Mouse (Mus musculus) layer of hippocampus, postnatal 36 days (tissue): ENCODE measurements around the gene Pear1. TPM values are rescaled to one million over a fixed set of nuclear protein-coding genes. Genes with fewer than 3 reads are reported as not detected.
A peak's percentile ranks its signal among the peaks of the same experiment; 100 is the strongest.
"Not testable (repeated sequence)": the region's sequence is repeated elsewhere in the genome, so short reads cannot be mapped to it uniquely, and the experiment has no call there.

ENCODE experiments used
- DNase-seq, 2 experiments: peaks; one replicate each; pipeline ENCODE4 v3.0.0; 2022
- total RNA-seq, 2 experiments: library from RNA; stranded (reverse); gene quantifications; 2 replicates each; pipeline ENCODE4 v1.2.3; 2021

Pear1 gene
- 10 to 100 TPM in 1 of 2 experiments, 1 to 10 TPM in 1; 8.0 to 10.4 TPM for total RNA-seq

GRCm38 (mm10) chr3:87824206-87824605 lies at the start of gene Pear1:
Gene Pear1, minus strand, starts transcription at chr3:87824306.
- DNase-seq = not testable (repeated sequence)

DNA sequence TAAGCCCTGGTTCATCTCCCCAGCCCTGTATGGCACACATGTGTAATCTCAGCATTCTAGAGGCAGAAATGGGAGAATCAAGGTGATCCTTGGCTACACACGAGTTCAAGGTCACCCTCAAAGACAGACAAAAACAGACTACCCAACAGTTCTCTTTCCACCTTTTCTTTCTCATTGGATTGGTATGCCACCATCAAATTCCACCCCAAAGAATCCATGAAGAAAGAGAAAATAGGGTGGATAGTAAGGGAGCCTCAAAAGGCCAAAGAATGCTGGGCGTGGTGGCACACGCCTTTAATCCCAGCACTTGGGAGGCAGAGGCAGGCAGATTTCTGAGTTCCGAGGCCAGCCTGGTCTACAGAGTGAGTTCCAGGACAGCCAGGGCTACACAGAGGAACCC lies 40.0 kb upstream of the Pear1 start:
- DNase-seq = not testable (repeated sequence)

GRCm38 (mm10) chr3:87859813-87860212 lies 35.7 kb upstream of the Pear1 start:
- DNase-seq = peak; percentile 62 to 64

- no peak for DNase-seq
Measured at GRCm38 (mm10) chr3:87857666-87858065, 33.6 kb upstream of the Pear1 start.

GRCm38 (mm10) chr3:87855936-87856335 lies 31.8 kb upstream of the Pear1 start:
- DNase-seq = no peak

DNA sequence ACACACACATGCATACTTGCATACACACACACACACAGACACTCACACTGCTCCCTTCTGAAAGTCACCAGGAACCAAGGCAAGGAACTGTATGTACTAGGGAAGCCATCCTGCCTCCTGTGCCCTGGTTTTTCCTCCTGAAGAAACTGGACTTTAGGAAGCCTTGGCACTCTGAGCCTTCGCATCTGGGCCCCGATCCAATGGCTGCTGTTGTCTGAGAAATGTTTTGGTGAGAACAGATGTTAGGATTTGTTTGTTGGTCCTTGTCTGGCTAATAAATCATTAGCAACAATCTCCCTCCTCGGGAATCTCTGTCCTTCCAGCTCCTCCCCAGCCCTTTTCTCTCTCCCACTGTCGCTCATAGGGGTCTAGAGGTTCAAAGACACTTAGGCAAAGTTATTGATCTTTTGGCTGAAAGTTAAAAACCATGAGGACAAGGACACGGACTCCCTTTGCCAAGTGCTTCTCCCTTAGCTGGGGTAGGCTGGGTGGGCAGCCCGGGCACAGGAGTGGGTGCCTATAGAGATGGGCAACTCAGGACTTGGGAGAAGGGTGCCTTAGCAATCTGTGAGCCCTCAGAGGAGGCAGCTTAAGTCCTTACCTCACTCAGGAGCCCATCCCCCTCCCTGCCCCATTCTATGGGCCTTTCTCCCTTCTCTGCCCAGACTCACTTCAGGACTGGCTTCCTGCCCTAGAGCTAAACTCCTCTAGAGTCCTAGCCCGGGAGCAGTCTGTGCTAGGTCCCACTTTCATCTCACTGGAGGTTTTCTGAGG lies 30.9 kb upstream of the Pear1 start:
- DNase-seq = no peak

DNA sequence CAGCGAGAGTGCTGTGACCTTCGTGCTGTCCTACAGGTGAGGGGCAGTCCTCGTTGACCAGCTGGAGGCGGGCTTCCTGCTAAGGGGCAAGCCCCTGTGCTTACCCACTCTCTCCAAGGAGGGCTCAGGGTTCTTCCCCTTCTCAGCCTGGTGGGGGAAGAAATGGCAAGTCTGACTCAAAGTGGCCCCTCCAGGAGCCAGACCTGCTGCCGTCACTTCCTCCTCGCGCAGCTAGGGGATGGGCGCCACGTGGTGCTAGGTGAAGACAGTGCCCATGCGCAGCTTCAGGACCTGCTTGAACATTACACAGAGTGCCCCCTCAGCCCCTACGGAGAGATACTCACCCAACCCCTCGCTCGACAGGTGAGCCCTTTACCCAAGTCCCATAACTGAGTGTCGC lies 25.0 kb upstream of the Pear1 start:
- DNase-seq = no peak

DNA sequence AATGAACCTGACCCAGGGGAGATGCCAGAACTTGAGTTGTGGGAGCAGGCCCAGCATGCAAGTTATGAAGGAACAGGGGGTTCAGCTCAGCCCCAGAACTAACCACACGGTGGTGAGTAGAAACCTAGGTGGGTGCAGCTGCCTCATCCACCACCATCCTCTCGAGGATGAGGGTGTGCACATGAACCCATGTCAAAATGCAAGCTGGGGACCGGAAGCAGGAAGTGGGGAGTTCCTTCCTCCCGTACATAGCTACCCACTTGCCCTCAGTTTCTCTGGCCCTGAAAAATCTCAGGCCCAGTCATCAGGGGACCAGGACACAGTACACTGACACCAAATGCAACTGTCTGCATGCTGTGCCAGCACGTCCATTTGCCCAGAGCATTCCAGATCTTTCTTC lies 23.6 kb upstream of the Pear1 start:
- no peak for DNase-seq

DNA sequence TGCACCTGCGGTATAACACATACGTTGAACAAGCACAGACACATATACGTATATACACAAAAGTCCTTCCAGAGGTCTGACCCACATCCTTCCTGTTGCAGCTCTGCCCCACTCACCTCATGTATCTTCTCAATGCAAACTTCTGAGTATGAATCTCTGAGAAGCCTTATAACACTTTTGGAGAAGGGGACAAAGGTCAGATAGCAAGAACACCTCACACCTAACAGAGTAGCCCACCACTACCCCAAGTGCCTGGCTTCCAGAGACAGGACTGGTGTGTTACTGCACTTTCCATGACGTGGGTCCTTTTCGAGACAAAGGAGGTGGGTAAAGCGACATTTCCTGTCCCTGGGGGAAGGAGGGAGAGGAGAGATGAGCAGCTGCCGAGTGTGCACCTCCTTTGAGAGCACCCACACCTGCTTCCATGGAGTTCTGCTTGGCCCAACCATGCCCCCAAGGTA lies 22.6 kb upstream of the Pear1 start, which contains the start of gene Sh2d2a:
TSS of gene Sh2d2a (plus strand) at position 106 of the 461 bp plus-strand sequence.
- no peak for DNase-seq

DNA sequence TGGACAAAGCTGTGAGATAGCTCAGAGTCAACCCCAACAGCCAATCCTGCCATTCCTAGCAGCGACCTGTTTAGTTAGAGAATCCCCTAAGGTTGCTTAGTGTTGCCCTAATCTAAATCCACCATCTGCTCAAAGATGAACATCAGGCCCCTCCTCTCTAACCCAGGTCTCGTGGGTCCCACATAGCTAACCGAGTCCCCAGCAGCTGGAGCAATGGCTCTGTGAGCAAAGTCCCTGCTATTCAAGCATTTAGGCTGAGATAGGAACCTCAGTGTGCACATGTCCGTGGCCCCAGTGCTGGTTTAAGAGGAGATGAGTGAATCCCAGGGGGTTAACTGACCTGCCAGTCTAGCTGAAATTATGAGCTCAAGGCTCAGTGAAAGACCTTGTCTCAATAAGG lies 22.1 kb upstream of the Pear1 start:
- DNase-seq = no peak

GRCm38 (mm10) chr3:87844981-87845380 lies 20.9 kb upstream of the Pear1 start:
- DNase-seq = no peak

DNA sequence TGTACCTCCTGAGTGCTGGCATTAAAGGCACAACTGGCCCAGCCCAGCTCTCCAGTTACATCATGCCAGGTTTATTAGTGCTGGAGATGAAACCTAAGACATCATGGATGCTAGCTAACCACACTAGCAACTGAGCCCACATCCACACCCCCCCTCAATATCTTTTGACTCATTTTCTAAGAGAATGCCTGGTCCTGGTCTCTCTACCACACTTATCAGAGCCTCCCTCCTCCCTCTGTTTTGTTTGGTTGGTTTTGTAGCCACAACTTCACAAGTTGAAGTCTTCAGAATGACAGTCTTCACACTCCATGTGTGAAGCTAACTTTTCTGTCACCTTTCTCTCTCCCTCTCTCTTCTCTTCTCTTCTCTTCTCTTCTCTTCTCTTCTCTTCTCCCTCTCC lies 16.8 kb upstream of the Pear1 start:
- no peak for DNase-seq

DNA sequence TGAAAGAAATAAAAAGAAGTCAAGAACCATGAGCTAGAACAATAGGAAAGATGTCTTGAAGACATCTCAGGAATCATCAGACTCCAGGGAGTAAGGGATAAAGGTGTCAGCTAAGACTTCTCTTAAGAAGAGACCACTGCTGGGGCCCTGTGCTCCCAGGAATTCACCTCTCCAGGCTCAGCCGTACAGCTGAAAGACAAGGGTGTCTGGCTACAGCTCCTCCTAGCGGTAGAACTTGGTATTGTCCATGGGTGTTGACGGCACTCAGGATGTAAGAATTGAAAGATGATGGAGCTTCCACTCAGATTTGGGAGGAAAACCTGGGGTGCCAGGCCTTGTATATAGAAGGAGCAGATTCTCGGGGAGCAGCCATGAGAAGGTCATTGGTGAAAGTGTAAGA lies 14.5 kb upstream of the Pear1 start:
- DNase-seq = peak; percentile 56 to 68

DNA sequence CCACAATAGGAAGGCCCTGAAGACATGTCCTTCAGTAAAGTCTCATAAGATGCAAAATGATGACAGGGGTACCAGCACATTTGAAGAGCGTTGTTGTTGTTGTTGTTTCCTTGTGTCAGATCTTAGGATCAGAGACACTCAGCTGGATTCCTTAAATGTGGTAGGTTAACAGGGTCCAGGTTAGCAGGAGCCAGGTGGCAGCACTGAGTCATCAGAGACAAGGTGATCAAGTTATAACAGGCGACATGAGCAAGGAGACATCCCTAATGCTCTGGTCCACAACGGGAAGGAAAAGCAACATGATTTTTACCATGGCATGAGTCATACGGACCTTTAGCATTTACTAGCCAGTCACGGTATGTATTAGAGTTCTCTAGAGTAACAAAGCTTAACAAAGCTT lies 9.4 kb upstream of the Pear1 start:
- DNase-seq = no peak

DNA sequence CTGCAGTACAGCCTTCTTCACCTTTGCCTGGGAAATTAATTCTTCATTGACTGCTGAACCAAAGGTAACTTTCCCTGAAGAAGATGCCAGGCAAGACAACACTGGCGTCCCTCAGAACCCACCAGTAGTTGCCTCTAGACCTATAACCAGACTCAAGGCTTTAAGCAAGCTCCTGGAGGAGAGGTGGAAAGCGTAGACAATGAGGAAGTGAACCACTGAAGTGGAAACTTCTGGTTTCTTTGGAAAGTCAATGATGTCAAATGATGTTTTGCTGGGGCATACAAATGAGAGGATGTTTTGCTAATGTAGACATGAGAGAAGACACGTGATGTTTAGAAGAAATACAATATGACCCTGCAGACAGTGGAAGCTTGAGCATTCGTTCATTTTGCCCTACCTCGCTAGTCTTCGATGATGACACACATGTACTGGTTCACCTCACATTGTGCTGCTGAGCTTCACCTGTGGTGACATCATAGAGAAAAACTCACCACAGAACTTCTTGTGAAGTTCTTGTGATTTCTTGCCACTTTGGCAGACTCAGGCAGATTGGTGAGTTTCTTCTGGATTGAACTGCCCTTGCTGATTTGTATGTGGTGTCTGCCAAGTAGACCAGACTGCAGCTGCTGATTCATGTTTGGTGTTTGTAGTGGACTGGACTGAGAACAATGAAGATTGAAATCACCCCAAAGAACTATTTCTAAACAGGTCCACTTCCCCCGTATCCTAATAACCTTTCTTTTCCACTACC lies 8.2 kb upstream of the Pear1 start:
- no peak for DNase-seq

DNA sequence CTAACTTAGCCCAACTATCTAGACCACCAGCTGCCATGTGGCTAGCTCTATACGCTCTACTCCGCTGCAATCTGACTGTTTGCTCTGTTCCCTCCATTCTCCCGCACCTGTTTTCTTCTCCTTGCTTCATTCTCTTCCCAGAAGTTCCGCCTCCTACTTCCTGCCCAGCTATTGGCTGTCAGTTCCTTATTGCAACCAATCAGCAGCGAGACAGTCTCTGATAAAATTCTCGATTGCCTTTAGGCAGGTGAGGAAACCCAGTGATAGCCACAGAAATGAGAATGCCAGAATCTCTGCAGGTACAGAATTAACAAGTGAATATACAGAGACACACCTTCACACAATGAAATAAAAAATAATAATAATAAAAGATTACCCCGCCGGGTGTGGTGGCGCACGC lies 4.9 kb upstream of the Pear1 start:
- no peak for DNase-seq

GRCm38 (mm10) chr3:87828435-87828834 lies 4.3 kb upstream of the Pear1 start:
- no peak for DNase-seq

DNA sequence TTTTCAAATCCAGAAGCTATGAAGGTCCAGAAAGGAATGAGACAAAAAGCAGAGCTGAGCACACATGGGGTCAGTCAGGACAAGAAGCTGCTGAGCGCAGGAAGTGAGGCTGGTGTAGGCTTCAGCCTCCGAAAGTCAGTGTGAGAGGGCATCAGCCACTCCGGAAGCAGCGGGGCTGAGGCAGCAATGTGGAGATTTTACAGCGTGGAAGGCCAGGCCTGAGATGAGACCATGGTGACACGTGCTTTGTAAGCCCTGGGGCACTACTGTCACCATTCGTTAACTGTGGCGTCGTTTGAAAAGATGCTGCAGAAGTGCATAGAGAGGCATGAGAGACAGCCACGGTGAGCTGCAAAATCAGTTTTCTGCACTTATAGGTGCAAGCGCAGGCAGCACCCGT lies 5.9 kb downstream of the Pear1 start:
- no peak for DNase-seq

DNA sequence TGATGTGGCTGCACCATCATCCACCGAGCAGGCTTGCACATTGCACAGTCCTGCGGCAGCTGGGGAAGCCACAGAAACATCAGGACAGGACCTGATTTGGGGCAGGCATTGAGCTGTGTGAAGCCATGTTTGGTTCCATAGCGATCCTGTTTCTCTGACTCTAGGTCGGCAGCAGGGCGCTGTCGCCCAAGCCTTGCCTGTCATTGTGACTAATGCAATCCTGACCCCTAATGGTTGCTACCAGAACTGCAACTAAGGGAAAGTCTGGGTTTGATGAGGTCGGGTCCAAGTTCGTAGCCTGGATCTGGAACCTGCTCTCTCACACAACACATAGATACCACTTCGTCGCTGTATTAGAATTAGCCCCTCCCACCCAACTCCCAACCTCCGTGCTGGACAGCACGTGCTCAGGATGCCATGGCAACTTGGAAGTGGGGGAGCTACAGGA lies 7.4 kb downstream of the Pear1 start:
- peak; percentile 51 to 56 for DNase-seq

- no peak for DNase-seq
Measured at GRCm38 (mm10) chr3:87816166-87816565, 7.9 kb downstream of the Pear1 start.

DNA sequence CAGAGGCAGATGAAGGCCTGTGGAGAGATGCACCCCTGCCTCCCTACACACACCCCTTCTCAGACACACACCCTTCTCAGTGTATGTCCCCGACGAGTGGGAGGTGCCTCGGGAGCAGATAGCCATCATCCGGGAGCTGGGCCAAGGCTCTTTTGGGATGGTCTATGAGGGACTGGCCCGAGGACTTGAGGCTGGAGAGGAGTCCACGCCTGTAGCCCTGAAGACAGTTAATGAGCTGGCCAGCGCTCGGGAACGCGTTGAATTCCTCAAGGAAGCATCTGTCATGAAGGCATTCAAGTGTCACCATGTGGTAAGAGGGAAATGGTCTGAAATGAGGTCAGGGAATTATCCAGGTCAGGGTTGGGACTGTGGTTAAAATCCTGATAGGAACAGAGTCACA lies 11.2 kb downstream of the Pear1 start:
- no peak for DNase-seq

DNA sequence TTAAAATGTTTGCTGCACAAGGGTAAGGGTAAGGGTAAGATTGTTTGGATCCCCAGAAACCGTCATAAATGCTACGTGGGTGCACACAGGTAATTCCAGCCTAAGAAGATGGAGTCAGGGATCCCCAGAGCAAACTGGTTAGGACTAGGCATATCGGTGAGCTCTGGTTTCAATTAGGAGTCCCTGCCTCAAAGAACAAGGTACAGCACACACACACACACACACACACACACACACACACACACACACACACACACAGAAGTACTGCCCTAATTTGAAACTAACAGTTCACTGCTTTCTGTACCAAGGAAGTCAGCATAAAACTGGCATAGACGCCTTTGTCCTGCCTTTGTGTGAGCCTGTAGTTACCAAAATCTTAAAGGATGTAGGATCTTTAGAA lies 11.7 kb downstream of the Pear1 start:
- no peak for DNase-seq

- DNase-seq = no peak
Measured at GRCm38 (mm10) chr3:87811297-87811696, 12.8 kb downstream of the Pear1 start.
